Mouse (Mus musculus): ENCODE measurements around the gene Zbtb16.

The Zbtb16 gene

GRCm38 (mm10) chr9:48767666-48768432 is 68.2 kb downstream of the Zbtb16 start:
- peak; percentile 42 for DNase-seq (ENCODE audit: low spot score)

- DNase-seq (ENCODE audit: low spot score): no peak
Measured at GRCm38 (mm10) chr9:48765927-48766326, 70.1 kb downstream of the Zbtb16 start.

DNA sequence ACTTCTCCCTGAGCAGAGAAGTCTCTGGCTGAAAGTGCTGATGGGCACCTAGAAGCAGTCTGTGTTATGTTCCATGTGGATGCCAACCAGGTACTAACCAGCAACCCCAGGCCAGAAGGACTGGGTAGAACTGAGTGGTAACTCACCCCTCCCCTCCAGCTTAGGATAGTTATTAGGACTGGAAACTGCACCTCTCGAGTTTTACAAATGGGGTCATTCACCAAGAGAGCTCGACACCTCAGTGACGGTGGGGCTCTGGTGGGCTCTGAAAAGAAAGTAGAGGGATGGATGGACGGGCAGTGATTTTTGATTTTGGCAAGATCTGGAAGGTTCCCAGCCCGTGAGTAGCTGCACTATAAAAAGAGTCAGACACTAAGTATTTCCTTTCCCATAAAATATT is 71.7 kb downstream of the Zbtb16 start:
- no peak for DNase-seq (ENCODE audit: low spot score)

- DNase-seq (ENCODE audit: low spot score): no peak
Measured at GRCm38 (mm10) chr9:48761732-48762637, 74.0 kb downstream of the Zbtb16 start.

DNA sequence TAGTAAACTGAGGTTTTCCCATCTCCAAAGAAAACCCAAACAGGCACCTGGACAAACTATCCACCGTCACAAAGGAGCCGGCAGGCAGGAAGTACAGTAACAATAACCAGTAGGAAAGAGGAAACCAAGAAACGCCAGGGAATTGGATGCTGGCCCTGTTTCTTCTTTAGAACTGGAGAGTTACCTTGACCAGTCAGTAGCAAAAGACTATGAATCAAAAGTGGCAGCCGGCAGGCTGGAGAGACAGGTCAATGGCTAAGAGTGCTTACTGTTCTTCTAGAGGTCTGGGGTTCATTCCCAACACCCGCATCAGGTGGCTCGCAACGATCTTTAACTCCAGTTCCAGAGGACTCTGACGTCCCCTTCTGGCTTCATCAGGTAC is 74.9 kb downstream of the Zbtb16 start:
- DNase-seq (ENCODE audit: low spot score): no peak

DNA sequence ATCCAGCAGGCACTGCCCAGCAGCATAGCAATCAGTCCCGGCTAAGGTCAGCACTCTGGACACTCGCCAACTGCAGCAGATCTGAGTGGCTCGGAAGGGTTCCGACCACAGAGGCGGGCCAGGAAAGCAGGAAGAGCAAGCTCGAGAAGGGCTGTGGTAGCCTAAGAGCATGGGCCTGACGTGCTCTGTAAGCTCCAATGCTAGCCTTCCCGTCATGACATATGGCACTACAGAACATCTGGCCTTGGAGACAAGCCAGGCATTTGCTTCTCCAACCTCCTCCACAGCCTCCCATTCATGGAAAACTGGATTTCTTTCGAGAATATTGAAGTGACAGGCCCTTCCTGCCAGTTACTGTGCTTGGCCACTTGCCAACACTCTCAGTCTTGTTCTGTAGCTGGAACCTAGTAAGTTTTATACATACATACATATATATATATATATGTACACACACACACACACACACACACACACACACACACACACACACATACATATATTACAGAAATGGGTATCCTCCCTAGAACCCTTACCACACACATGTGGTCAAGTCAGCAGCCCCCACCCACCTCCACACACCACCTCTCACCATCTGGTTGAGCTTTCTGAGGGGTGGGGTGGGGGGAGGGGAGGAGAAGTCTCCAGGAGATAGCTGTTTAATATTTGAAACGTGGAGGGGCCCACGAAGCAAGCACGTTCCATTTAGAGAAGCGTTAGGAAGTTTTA is 75.4 kb downstream of the Zbtb16 start:
- DNase-seq (ENCODE audit: low spot score): peak; percentile 67

DNA sequence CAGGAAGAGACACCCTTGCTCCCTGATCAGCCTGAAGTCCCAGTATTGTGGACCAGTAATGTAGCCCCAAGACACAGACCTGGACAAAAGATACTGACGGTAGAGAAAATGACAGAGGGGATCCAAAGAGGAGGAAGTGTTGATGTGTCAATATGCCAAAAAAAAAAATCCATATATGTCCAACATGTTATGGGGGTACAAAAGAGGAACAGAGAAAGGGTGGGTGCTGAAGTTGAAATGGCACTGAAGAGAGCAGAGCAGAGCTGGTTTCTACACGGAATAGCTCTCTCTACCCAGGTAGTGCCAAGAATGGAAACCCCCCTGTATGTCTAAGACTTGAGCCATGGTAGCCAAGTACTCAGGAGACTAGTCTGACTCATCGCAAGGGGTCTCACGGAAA is 76.9 kb downstream of the Zbtb16 start:
- no peak for DNase-seq (ENCODE audit: low spot score)

- no peak for DNase-seq (ENCODE audit: low spot score)
Measured at GRCm38 (mm10) chr9:48757650-48758580, 78.1 kb downstream of the Zbtb16 start.

DNA sequence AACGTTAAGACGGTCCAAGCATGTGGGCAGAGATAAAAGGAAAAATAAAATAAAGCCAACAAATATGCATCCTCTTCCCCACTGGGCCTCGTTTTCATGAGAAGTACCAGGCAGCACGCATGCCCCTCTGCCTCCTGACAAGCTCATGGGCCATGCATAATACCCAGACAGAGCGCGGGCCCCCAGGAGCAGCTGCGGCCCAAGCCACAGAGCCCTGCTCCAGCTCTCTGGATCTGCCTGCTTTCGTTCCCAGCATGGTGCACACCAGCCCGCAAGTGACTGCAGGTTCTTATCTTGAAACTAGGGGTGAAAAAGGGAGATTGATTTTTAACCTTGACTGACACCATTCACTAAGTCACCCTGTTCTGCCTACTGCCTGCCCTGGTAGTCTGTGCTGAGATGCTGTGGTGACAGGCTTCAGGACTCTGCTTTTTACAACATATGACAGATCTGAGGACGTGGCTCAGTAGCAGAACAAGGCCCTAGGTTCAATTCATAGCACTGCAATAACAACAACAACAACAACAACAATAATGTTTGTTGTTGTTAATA is 79.7 kb downstream of the Zbtb16 start:
- no peak for DNase-seq (ENCODE audit: low spot score)

GRCm38 (mm10) chr9:48755438-48756070 is 80.5 kb downstream of the Zbtb16 start:
- no peak for DNase-seq (ENCODE audit: low spot score)

DNA sequence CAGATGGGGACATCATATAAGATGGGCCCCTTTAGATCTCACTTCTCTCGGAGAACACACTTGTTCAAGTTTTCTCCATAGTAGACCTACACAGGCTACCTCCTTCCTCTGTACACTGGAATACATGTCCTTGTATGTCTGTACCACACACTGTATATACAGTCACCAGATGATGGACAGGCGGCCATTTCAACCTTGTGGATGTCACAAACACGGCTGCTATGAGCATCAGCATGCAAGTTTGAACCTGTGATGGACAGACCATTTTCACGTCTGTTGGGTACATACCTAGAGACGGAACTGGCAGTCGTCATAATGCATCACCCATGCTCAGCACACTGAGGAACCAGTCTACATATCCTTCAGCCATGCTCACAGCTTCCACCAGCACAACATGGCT is 81.6 kb downstream of the Zbtb16 start:
- DNase-seq (ENCODE audit: low spot score): no peak

DNA sequence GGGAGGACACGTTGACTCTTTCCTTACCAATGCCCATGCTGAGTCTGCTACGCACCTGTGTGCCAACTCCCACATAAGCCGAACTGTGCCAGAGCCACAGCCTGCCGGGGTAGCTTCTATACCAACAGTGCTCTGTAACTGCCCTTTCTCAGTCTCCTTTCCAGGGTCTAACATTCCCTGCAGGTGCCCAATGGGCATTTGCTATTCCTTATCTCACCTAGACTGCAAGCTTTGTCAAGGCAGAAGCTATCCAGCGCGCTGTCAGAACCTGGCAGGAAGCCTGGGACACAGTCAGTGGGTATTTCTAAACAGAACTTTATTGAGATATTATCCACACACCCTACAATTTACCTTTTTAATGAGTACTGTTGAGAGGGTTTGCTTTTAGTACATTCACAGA is 82.1 kb downstream of the Zbtb16 start:
- no peak for DNase-seq (ENCODE audit: low spot score)

DNA sequence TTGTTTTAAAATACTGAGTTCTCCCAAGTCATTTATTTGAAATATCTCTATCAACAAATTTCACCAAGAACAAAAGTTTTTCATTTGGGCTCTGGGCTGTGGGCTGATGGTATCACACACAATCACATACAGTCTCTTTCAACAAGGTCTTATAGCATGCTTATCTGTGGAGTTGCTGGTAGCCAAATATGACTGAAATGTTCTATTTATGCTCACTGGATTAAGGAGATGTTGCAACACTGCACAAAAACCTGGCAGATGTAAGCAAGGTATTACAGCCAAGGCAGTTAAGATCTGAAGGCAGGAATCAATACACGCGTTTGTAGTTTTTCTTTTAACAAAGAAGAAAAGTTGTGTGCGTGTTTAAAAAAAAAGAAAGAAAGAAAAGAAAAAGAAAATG is 84.1 kb downstream of the Zbtb16 start:
- DNase-seq (ENCODE audit: low spot score): no peak

DNA sequence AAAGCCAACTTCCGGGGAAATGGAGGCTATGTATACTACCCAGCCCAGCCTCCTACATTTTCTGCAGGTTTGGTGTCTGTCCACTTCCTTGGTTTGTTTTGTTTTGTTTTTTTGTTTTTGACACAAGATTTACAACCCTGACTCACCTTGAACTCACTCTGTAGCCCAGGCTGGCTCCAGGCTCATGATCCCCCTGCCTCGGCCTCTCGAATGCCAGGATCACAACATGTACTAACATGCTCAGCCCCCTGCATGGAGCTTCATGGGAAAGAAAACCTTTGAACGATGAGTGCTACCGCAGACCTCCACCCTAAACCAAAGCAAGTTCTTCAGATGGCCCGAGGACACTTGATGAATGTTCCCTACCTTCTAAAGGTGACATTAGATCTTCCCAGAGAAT is 86.4 kb downstream of the Zbtb16 start:
- no peak for DNase-seq (ENCODE audit: low spot score)

- no peak for DNase-seq (ENCODE audit: low spot score)
Measured at GRCm38 (mm10) chr9:48749168-48749567, 86.9 kb downstream of the Zbtb16 start.

GRCm38 (mm10) chr9:48748761-48749160 is 87.3 kb downstream of the Zbtb16 start:
- DNase-seq (ENCODE audit: low spot score): no peak

- no peak for DNase-seq (ENCODE audit: low spot score)
Measured at GRCm38 (mm10) chr9:48748216-48748615, 87.8 kb downstream of the Zbtb16 start.

GRCm38 (mm10) chr9:48746506-48746905 is 89.5 kb downstream of the Zbtb16 start:
- no peak for DNase-seq (ENCODE audit: low spot score)

GRCm38 (mm10) chr9:48745347-48746119 is 90.5 kb downstream of the Zbtb16 start:
- DNase-seq (ENCODE audit: low spot score): no peak

DNA sequence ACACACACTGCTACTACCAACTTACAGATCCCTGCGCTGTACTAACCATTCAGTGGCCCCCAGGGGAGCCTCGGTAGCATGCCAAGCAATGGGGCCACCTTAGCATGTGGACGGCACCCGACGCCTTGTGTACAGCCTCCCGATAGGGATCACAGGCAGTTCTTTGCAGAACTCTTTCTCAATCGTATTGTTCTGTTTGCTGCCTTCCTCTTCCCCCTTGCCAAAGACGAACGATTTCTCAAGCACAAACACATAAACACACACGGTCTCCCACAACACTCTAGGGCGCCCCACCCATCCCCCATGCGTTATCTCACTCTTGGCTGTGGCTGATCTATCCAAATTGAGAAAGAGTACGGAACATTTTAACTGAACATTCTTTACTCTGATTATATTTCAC is 91.1 kb downstream of the Zbtb16 start:
- no peak for DNase-seq (ENCODE audit: low spot score)
